Mouse (Mus musculus): ENCODE measurements around the gene Vmn1r196.

DNA sequence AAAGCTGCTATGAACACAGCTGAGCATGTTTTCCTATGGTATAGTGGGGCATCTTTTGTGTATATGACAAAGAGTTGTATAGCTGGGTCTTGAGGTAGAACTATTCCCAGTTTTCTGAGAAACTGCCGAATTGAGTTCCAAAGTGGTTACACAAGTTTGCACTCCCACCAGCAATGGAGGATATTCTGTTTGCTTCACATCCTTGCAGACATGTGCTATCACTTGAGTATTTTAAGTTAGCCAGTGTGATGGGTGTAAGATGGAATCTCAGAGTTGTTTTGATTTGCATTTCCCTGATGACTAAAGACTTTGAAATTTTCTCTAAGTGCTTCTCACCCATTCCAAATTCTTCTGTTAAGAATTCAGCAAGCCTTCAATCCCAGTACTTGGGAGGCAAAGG, 45.8 kb downstream of the Vmn1r196 start:
- TF ChIP-seq POLR2A (IDR thresholded peaks at IDR 0.05; ENCODE audit: insufficient read depth, low read depth, low read length): no peak
- no peak for TF ChIP-seq CTCF (IDR thresholded peaks at IDR 0.05; ENCODE audit: insufficient read depth, low read depth, low read length)

All from olfactory bulb, adult 2 months (tissue).